Mouse (Mus musculus): ENCODE data around the gene Tbccd1. TPM values are rescaled to one million over a fixed set of nuclear protein-coding genes. Genes with fewer than 3 reads are reported as not detected.
"Not testable (repeated sequence)": the region's sequence is repeated elsewhere in the genome, so short reads cannot be mapped to it uniquely, and the experiment has no call there.

The Tbccd1 gene
- total RNA-seq, 4 experiments from 2014 or later = 14.1 to 16.4 (median 14.6) TPM

DNA sequence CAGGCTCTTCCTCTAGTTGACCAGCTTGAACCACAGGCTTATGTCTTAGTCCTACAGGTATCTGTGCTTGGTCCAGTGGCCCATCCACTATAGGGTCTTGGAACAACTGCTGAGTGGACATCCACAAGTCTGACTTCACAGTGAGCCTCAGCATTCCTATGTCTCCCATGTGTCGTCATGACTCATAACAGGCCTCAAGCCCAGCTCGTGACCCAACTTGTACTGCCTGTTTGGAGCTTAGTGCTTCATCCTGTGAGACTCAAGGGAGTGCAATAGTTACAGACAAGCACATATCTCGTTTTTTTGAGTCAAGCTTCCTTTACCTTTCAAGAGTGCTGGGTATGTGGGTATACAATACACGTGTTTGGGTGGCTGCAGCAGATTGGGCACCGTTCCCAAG lies 74.8 kb downstream of the Tbccd1 start:
- DNase-seq (ENCODE audit: low spot score in 2 of 2) = no peak

DNA sequence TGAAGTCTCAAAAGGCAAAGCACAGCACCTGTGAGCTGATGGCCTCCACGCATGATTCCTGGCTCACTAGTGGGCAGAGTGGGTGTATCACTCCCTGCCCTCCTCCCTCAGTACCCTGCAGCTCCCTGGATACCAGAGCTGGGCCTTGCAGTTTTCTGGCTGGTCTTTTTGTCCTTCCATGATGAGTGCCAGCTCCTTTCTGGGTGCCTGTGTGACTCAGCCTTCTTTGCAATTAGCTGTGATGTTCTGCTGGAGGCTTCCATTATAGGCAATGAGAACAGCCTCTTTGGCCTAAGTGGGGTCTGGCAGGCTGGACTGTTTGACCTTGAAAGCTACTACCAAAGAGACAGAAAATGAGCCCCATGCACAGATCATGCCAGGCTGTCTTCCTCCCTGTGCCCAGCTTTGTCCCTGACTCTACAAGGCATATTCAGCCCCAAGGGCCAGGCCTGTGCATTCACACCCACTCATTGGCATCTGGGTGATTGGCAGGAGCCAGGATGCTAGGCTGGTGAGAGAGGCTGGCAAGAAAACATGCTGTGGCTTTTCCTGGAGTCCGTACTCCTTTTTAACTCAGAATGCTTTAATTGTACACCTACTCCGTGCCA lies 78.1 kb downstream of the Tbccd1 start:
- DNase-seq (ENCODE audit: low spot score in 2 of 2) = peak in 1 of 2 experiments; percentile 20

DNA sequence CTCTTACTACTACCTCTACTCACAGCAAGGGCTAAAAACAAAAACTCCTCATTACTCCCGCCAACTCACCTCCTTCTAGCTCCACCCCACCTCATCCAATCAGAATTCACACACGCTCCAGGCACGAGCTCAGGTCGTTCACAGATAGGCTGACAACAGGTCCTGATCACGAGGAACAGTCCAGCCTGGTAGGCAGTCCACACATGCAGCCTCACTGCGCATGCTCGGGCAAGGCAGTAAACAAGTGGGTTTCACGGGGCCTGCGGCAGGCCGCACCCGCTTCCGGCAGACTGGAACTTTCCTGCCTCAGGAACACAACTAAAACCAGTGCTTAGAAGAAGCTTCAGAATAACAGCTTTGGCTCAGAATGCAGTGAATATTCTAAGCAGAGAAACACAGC lies 79.2 kb downstream of the Tbccd1 start:
- DNase-seq (ENCODE audit: low spot score in 2 of 2) = not testable (repeated sequence)

DNA sequence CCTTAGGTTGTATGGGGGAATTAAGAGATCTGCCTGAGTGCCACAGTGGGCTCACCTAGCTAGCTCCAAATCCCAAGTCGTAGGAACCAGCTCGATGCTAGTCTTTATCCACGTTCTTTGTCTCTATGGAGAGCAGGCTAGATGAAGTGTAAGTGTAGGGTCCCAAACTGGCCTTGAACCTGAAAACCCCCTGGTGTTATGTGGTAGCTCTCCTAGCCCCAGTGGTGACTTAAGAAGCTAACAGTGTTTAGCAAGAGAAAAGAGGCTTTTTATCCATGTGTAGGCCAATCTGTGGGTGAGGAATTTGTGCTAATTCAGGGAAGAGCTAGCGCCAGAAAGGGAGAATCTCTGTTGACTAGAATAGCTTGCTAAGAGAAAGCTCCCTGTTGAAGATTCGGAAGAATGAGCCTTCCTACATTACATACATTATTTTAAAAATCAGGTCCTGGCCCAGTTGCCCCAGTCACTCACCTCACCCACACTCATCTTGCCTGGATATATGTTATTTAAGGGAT lies 81.9 kb downstream of the Tbccd1 start:
- DNase-seq (ENCODE audit: low spot score in 2 of 2) = no peak

DNA sequence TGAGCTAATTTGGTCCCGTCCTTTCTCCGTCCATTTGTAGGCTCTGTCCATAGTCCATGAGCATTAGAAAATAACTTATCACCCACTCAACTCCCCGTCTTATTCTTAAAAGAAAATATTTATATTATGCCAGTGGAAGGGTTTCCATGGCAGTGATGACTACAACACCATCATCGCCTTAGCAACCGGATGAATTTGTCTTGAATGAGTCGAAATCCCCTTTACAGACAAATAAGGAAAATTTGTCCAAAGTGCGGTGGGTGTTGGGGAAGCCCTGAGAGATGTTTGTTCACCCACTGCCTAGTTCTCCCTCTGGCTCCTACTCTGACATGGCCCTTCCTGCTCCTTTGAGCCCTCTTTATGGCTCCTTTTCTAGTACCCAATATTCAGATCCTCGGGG lies 88.8 kb downstream of the Tbccd1 start:
- DNase-seq (ENCODE audit: low spot score in 2 of 2) = no peak

DNA sequence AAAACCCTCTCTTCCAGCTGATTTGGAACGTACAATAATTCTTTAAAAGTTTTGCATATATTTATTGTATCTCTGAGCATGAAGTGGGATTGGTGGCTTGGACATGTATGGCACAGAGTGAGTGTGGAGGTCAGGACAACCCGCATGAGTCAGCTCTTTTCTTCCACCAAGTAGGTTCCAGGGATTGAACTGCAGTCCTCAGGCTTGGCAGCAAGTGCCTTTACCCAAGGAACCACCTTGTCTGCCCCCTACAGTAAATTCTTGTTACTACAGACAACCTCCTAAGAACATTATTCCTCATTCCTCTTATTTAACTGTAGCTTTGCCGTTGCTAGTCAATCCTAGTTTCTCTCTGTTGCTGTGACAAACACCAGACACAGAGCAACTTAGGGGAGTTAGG lies 90.1 kb downstream of the Tbccd1 start:
- no peak for DNase-seq (ENCODE audit: low spot score in 2 of 2)

DNA sequence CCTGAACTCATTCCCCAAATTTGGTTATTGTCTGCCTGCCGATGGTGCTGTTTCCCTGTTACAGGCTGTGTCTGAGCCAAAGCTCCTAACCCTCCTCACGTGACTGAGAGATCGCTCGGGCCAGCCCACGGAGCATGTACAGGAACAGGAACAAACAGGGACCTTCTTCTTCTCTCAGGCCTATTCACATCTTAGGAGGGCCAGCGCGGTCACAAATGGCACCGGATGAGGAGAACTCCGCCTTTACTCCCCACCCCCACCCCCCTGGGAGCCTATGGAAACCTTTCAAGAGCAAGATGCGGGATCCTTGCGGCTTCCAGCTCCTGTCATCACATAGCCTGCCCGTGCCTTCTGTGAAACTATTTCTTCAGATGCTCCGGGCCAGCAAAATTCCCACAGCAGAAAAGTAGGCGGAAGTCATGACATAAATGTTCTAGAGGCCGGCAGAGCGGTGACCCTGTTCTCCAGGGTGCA lies 90.7 kb downstream of the Tbccd1 start:
- no peak for DNase-seq (ENCODE audit: low spot score in 2 of 2)

DNA sequence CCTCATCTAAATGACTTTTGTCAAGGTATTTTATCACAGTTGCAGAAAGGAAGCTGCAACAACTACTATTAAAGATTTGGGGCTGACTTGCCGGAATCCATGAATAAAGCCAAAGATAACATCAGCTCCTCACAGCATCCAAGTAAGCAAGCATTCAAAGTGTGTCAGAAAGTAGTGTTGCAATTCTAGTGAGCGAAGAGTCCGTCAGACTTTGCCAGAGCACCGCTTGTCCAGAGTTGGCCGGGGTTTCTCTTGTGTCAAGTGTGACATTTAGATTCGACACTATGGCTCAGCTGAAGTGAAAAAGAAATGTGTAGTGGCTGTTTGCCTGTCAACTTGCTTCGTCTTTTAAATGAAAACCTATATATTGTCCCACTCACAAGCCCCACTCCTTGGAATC lies 91.9 kb downstream of the Tbccd1 start:
- DNase-seq (ENCODE audit: low spot score in 2 of 2) = no peak

Other genes with a start within 250 kb of the Tbccd1 start
- 10 to 100 TPM; 53.2 to 63.0 (median 55.1) TPM for gene Dgkg, start 200.4 kb downstream of the Tbccd1 start, total RNA-seq (2022)
- not detected for gene Crygs, start 46.1 kb downstream of the Tbccd1 start, total RNA-seq (2022)
- 10 to 100 TPM; 46.6 to 55.6 (median 51.9) TPM for gene Dnajb11, start 176 bp upstream of the Tbccd1 start, total RNA-seq (2022)
- gene Ahsg, start 33.6 kb upstream of the Tbccd1 start, total RNA-seq (2022) = under 1 TPM in 1 of 4 experiments, not detected in 3; 0.30 TPM
- gene Fetub, start 60.7 kb upstream of the Tbccd1 start, total RNA-seq (2022) = not detected
- gene Hrg, start 93.4 kb upstream of the Tbccd1 start, total RNA-seq (2022) = not detected
- not detected for gene Kng2, start 171.8 kb upstream of the Tbccd1 start, total RNA-seq (2022)
- not detected for gene Kng1, start 200.2 kb upstream of the Tbccd1 start, total RNA-seq (2022)
- 100 to 1,000 TPM; 839 to 960 (median 920) TPM for gene Eif4a2, start 249.8 kb upstream of the Tbccd1 start, total RNA-seq (2022)